Mouse (Mus musculus) spleen, adult 2 months (tissue): ENCODE data around the gene Gm20388.

Experiments
- CTCF ChIP-seq: fragments of 200-500 bp; IDR thresholded peaks from 2 replicates; pipeline ENCODE4 v1.5.1; 2011; ENCODE audit warnings: mild to moderate bottlenecking, inconsistent platforms; ENCODE audit not compliant: insufficient read depth, insufficient read length, insufficient replicate concordance; ENCODE audit errors: extremely low read depth
- POLR2A ChIP-seq: fragments of 200-500 bp; IDR thresholded peaks from 2 replicates; pipeline ENCODE4 v1.6.1; 2011; ENCODE audit warnings: low read depth, low read length, inconsistent platforms

DNA sequence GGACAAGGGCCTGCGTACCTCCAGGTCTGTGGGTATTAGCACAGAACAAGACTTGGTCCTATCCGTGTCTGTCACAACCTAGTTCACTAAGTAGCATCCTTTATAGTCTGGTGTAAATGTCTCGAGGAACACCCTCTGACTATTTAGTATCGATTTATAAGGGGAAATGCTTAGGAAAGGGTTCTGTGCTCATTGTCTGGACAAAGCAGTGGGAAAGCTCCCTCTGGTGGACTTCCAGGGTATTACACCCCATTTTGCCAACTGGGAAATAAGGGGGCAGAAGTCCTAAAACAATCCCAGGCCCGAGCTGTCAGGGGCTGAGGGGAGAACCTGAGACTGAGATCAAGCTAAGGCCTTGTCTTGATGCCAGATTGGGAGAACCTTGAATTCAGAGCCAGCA lies 3291.6 kb downstream of the Gm20388 start:
- TF ChIP-seq CTCF (peak; percentile 58; the same call in 1 of the 2 replicates), POLR2A (no peak)
